Mouse (Mus musculus) forebrain, embryonic 13.5 days (tissue): ENCODE results near the gene Gm2564. TPM values are rescaled to one million over a fixed set of nuclear protein-coding genes. Genes with fewer than 3 reads are reported as not detected.
"Not testable (repeated sequence)": the region's sequence is repeated elsewhere in the genome, so short reads cannot be mapped to it uniquely, and the experiment has no call there.

Experiments used
- ATAC-seq: fragments of 200-750 bp; cut with Nextera tagmentation; 2 replicates; pipeline ENCODE4 v1.8.0; 2017
- H3K27ac ChIP-seq: fragments of 300-500 bp; sonication (generic); 2 replicates; pipeline ENCODE4 v1.5.1; 2015; ENCODE audit warnings: inconsistent platforms, mild to moderate bottlenecking, moderate library complexity
- H3K27me3 ChIP-seq: fragments of 300-500 bp; sonication (generic); 2 replicates; pipeline ENCODE4 v1.6.1; 2015; ENCODE audit warnings: mild to moderate bottlenecking, inconsistent platforms
- H3K36me3 ChIP-seq: fragments of 300-500 bp; sonication (generic); 2 replicates; pipeline ENCODE4 v1.6.1; 2015; ENCODE audit warnings: mild to moderate bottlenecking, inconsistent platforms; ENCODE audit not compliant: poor library complexity, severe bottlenecking
- H3K4me1 ChIP-seq: fragments of 300-500 bp; sonication (generic); 2 replicates; pipeline ENCODE4 v1.6.1; 2015; ENCODE audit warnings: inconsistent platforms
- H3K4me2 ChIP-seq: fragments of 300-500 bp; sonication (generic); 2 replicates; pipeline ENCODE4 v1.6.1; 2015; ENCODE audit warnings: inconsistent platforms, mild to moderate bottlenecking, moderate library complexity
- H3K4me3 ChIP-seq: fragments of 300-500 bp; sonication (generic); 2 replicates; pipeline ENCODE4 v1.5.1; 2015; ENCODE audit warnings: mild to moderate bottlenecking, inconsistent platforms
- H3K9ac ChIP-seq: fragments of 300-500 bp; sonication (generic); 2 replicates; pipeline ENCODE4 v1.6.1; 2015; ENCODE audit warnings: mild to moderate bottlenecking, inconsistent platforms
- H3K9me3 ChIP-seq: fragments of 300-500 bp; sonication (generic); replicated peaks from 2 replicates; pipeline ENCODE4 v1.6.1; 2016; ENCODE audit warnings: inconsistent platforms
- WGBS: fragments of 180-500 bp; shearing (Covaris S2); methylation state at CpG from one replicate; pipeline ENCODE4 v1.1.7; 2015; 5-methylcytosine and 5-hydroxymethylcytosine counted together
- polyA plus RNA-seq: library from polyadenylated mRNA; unstranded; fragments of >200 nt; fragmentation: Nextera tagmentation; extraction: Ambion mirVana; gene quantifications from 2 replicates; pipeline ENCODE4 v1.2.1, GENCODE M21; 2015

Gene Gm2564
- polyA plus RNA-seq, result not detected in 2 replicates

GRCm38 (mm10) chr4:42629419-42629818 lies at the start of gene Gm2564:
TSS of gene Gm2564 (plus strand) at chr4:42629719.
- not testable (repeated sequence) for ATAC-seq, H3K36me3 ChIP-seq
- no CpG with 5 or more reads among the region's 8 CpGs for WGBS

GRCm38 (mm10) chr4:42611895-42612294 lies 17.6 kb upstream of the Gm2564 start, which contains the start of gene Gm10591:
TSS of gene Gm10591 (plus strand) at chr4:42612195.
- not testable (repeated sequence) for H3K9me3 ChIP-seq, H3K4me1 ChIP-seq, H3K27ac ChIP-seq, H3K36me3 ChIP-seq, ATAC-seq, H3K4me2 ChIP-seq, H3K4me3 ChIP-seq, H3K27me3 ChIP-seq, H3K9ac ChIP-seq
- no CpG with 5 or more reads among the region's 5 CpGs for WGBS

More at GRCm38 (mm10) chr4:42629419-42629818, at the start of gene Gm2564:
- not testable (repeated sequence) for H3K27me3 ChIP-seq, H3K9ac ChIP-seq, H3K4me3 ChIP-seq, H3K27ac ChIP-seq, H3K4me1 ChIP-seq, H3K4me2 ChIP-seq, H3K9me3 ChIP-seq

GRCm38 (mm10) chr4:42654951-42655350 lies 25.4 kb downstream of the Gm2564 start, which contains the start of gene Ccl27b:
TSS of gene Ccl27b (plus strand) at chr4:42655251.
- H3K36me3 ChIP-seq, H3K4me3 ChIP-seq, H3K27me3 ChIP-seq, H3K4me1 ChIP-seq, H3K9ac ChIP-seq, H3K27ac ChIP-seq, ATAC-seq, H3K4me2 ChIP-seq, H3K9me3 ChIP-seq: not testable (repeated sequence)
- no CpG with 5 or more reads among the region's 9 CpGs for WGBS

DNA sequence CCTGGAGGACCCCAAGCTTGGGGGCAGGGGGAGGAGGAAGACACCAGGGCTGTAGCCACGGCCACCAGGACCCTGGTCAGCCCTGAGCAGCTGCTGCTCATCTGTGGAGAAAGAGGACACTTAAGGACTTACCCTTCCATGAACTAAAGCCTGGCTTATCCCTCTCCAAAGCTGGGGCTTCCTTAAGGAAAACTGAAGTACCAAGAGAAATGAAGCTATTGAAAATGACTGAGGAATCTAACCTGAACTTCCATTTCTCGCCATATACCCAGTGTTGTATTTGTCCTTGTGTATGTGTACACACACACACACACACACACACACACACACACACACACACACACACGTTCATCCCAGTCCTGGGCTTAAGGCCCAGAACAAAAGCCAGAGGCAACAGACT lies 32.3 kb downstream of the Gm2564 start, which contains the start of gene Il11ra2:
TSS of gene Il11ra2 (minus strand) at position 101 of the 400 bp plus-strand sequence.
- not testable (repeated sequence) for H3K4me1 ChIP-seq, H3K27ac ChIP-seq, H3K27me3 ChIP-seq, H3K36me3 ChIP-seq, H3K4me3 ChIP-seq, H3K9me3 ChIP-seq, H3K9ac ChIP-seq, ATAC-seq, H3K4me2 ChIP-seq
- WGBS, result no CpG with 5 or more reads among the region's 3 CpGs

- H3K27ac ChIP-seq, H3K27me3 ChIP-seq, H3K4me2 ChIP-seq, H3K36me3 ChIP-seq, H3K9me3 ChIP-seq, H3K9ac ChIP-seq, H3K4me3 ChIP-seq, ATAC-seq, H3K4me1 ChIP-seq: not testable (repeated sequence)
- no CpG with 5 or more reads among the region's 4 CpGs for WGBS
Observed at GRCm38 (mm10) chr4:42675415-42675814, 45.9 kb downstream of the Gm2564 start.

- H3K4me3 ChIP-seq, H3K9me3 ChIP-seq, H3K4me2 ChIP-seq, H3K4me1 ChIP-seq, H3K36me3 ChIP-seq, H3K27ac ChIP-seq, H3K27me3 ChIP-seq, H3K9ac ChIP-seq: not testable (repeated sequence)
- 0 out of 2 replicates have a peak, but pooled peaks have one; percentile 17 for ATAC-seq
- WGBS, result no CpG with 5 or more reads among the region's 7 CpGs
Observed at GRCm38 (mm10) chr4:42679365-42679764, 49.8 kb downstream of the Gm2564 start.

DNA sequence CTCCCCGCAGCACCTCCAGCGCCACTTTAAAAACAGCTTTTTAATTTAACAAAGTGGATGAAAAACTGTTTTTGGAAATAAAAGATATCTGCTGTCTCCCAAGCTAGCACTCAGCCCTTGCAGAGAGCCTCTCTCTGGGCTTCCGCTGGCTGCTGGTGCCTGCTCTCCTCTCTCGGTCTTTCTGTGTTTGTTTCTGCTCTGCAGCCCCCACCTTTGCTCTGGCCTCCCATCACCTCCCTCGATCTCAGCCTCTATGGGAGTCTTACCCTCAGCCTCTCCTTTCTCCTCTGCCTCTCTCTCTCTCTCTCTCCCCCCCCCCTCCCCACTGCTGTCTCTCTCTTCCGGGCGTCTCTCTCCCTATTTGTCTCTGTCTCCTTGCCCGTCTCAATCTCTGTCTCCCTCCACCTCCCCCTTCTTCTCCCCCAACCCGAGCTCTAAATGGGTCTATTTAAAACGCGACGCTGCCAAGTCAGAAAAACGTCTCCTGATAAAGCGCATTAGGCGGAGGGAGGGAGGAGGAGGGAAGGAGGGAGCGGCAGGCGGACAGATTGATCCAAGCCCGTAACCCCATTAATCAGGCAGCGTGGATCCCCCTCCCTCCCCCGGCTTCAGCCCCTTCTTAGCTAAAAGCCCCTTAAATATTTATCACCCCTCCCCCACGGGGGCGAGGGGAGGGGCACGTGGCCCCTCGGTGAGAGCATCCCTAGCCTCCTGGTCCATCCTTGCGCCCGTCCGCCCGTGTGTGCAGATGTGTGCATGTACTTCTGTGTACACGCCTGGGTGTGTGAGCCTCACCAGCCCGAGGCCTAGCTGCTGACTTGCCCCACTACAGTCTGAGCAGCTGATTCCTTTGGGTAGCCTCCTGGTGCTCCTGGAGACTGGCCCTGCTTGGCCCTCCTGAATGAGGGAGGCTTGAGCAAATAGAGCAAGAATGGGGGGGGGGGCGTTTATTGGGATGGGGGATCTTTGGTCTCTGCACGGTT lies 51.1 kb downstream of the Gm2564 start:
- H3K27me3 ChIP-seq, H3K36me3 ChIP-seq, H3K4me3 ChIP-seq, H3K9ac ChIP-seq, H3K9me3 ChIP-seq, H3K4me2 ChIP-seq, H3K27ac ChIP-seq, H3K4me1 ChIP-seq: not testable (repeated sequence)
- WGBS, result no CpG with 5 or more reads among the region's 32 CpGs
- peak; percentile 71 for ATAC-seq

Other genes starting within 250 kb of the Gm2564 start
- gene Gm21586, start 190.3 kb upstream of the Gm2564 start, polyA plus RNA-seq, result not detected in 2 replicates
- gene Gm2163, start 163.0 kb upstream of the Gm2564 start, polyA plus RNA-seq, result not detected in 2 replicates
- gene Fam205a2, start 101.5 kb upstream of the Gm2564 start, polyA plus RNA-seq, result 0.19 TPM in 1 of 2 replicates, not detected in the other
- gene Gm10591, start 17.5 kb upstream of the Gm2564 start, polyA plus RNA-seq, result not detected in 2 replicates
- not detected in 2 replicates for gene Ccl27b, start 25.5 kb downstream of the Gm2564 start, polyA plus RNA-seq
- gene Il11ra2, start 32.2 kb downstream of the Gm2564 start, polyA plus RNA-seq, result not detected in 2 replicates
- 0.84 and 1.4 TPM in 2 replicates for gene 4930578G10Rik, start 105.8 kb downstream of the Gm2564 start, polyA plus RNA-seq
- 0.27 and 0.34 TPM in 2 replicates for gene Ccl19, start 126.9 kb downstream of the Gm2564 start, polyA plus RNA-seq
- 1.2 TPM in 1 of 2 replicates, not detected in the other for gene Ccl21a, start 144.3 kb downstream of the Gm2564 start, polyA plus RNA-seq
- 0.05 TPM in 1 of 2 replicates, not detected in the other for gene Fam205a1, start 224.2 kb downstream of the Gm2564 start, polyA plus RNA-seq
- gene Gm12394, start 227.1 kb downstream of the Gm2564 start, polyA plus RNA-seq, result 0.48 and 0.54 TPM in 2 replicates
- 1.0 and 1.1 TPM in 2 replicates for gene Fam205c, start 244.5 kb downstream of the Gm2564 start, polyA plus RNA-seq